Mouse (Mus musculus) heart, postnatal 0 days (tissue): Measurements from ENCODE around the gene Tmem56. TPM values are rescaled to one million over a fixed set of nuclear protein-coding genes. Genes with fewer than 3 reads are reported as not detected.
A peak's percentile ranks its signal among the peaks of the same experiment; 100 is the strongest.

Source experiments
- ATAC-seq: fragments of 200-750 bp; cut with Nextera tagmentation; 2 replicates; pipeline ENCODE4 v1.8.0; 2017; ENCODE audit warnings: low read depth, moderate number of reproducible peaks, moderate library complexity; ENCODE audit not compliant: insufficient read depth
- DNase-seq: peaks from one replicate; pipeline ENCODE4 v3.0.0-alpha.2; 2016; ENCODE audit warnings: low spot score
- H3K27ac ChIP-seq: fragments of 300-500 bp; sonication (generic); 2 replicates; pipeline ENCODE4 v1.5.1; 2014; ENCODE audit warnings: low read depth, mild to moderate bottlenecking
- H3K27me3 ChIP-seq: fragments of 300-500 bp; sonication (generic); 2 replicates; pipeline ENCODE4 v1.6.1; 2014; ENCODE audit warnings: low read length, mixed read lengths; ENCODE audit not compliant: control insufficient read depth, insufficient read depth
- H3K36me3 ChIP-seq: fragments of 300-500 bp; sonication (generic); replicated peaks from 2 replicates; pipeline ENCODE4 v1.6.1; 2014; ENCODE audit warnings: low read length, mixed read lengths; ENCODE audit not compliant: control insufficient read depth, insufficient read depth
- H3K4me1 ChIP-seq: fragments of 300-500 bp; sonication (generic); 2 replicates; pipeline ENCODE4 v1.6.1; 2014; ENCODE audit warnings: antibody characterized with exemption; ENCODE audit not compliant: control insufficient read depth, insufficient read depth
- H3K4me2 ChIP-seq: fragments of 300-500 bp; sonication (generic); 2 replicates; pipeline ENCODE4 v1.6.1; 2014; ENCODE audit warnings: low read depth, mild to moderate bottlenecking, low read length, moderate library complexity
- H3K4me3 ChIP-seq: fragments of 300-500 bp; sonication (generic); 2 replicates; pipeline ENCODE4 v1.5.1; 2014; ENCODE audit warnings: low read depth, low read length
- H3K9ac ChIP-seq: fragments of 300-500 bp; sonication (generic); replicated peaks from 2 replicates; pipeline ENCODE4 v1.6.1; 2014; ENCODE audit warnings: low read depth, low read length, mixed read lengths
- H3K9me3 ChIP-seq: fragments of 300-500 bp; sonication (generic); replicated peaks from 2 replicates; pipeline ENCODE4 v1.6.1; 2016; ENCODE audit warnings: low read length; ENCODE audit not compliant: control insufficient read depth
- CTCF ChIP-seq: IDR thresholded peaks from 2 replicates; pipeline ENCODE4 v1.5.1; 2016; ENCODE audit warnings: antibody characterized with exemption, control low read depth, low read depth
- EP300 ChIP-seq: IDR thresholded peaks from 2 replicates; pipeline ENCODE4 v1.6.1; 2016; ENCODE audit warnings: antibody characterized with exemption, low read depth
- WGBS: fragments of 180-500 bp; shearing (Covaris S2); extraction: QIAGEN DNeasy Blood & Tissue Kit; methylation state at CpG from one replicate; pipeline ENCODE4 v1.1.7; 2014; 5-methylcytosine and 5-hydroxymethylcytosine counted together
- polyA plus RNA-seq: library from polyadenylated mRNA; unstranded; fragments of >200 nt; fragmentation: Nextera tagmentation; extraction: Ambion mirVana; gene quantifications from 2 replicates; pipeline ENCODE4 v1.2.1, GENCODE M21; 2015
- total RNA-seq: library from RNA; depleted of rRNA; stranded (reverse); fragments of >200 nt; gene quantifications from 2 replicates; pipeline ENCODE4 v1.2.3, GENCODE M21; 2014; ENCODE audit warnings: low replicate concordance

Tmem56 gene
- total and polyA plus RNA-seq, 2 experiments from 2014 or later: 0.36 to 4.4 TPM

- TF ChIP-seq EP300 (no peak), CTCF (no peak)
- no peak for ATAC-seq
- no peak overlapping the region for H3K9ac ChIP-seq
- no peaks in the 10 kb centered on the region for H3K9me3 ChIP-seq
- no peaks in the 10 kb centered on the region for H3K36me3 ChIP-seq
- no peak overlapping the region for H3K27ac ChIP-seq
- DNase-seq: no peak
- 0 out of 2 replicates have a peak overlapping the region, but pooled peaks have one; percentile 65 for H3K4me3 ChIP-seq
- no peaks in the 10 kb centered on the region for H3K27me3 ChIP-seq
- H3K4me2 ChIP-seq: peak overlapping the region; percentile 73; the same call in 1 of the 2 replicates
- no peaks in the 10 kb centered on the region for H3K4me1 ChIP-seq
- 50% methylated on average over 7 of the region's 7 CpGs for WGBS
Measured at GRCm38 (mm10) chr3:121170631-121171030, 112.3 kb downstream of the Tmem56 start.

- Histone ChIP-seq H3K9ac (no peak overlapping the region), H3K4me2 (no peak overlapping the region), H3K27ac (no peak overlapping the region), H3K36me3 (no peaks in the 10 kb centered on the region), H3K27me3 (no peaks in the 10 kb centered on the region), H3K4me1 (no peaks in the 10 kb centered on the region), H3K9me3 (no peaks in the 10 kb centered on the region), H3K4me3 (no peak overlapping the region)
- ATAC-seq (no peak), DNase-seq (no peak)
- WGBS: 78% methylated on average over 15 of the region's 15 CpGs
- TF ChIP-seq EP300 (no peak), CTCF (no peak)
Measured at GRCm38 (mm10) chr3:121169092-121169942, 113.6 kb downstream of the Tmem56 start.

GRCm38 (mm10) chr3:121168581-121168980, 114.3 kb downstream of the Tmem56 start:
- H3K9me3 ChIP-seq: no peaks in the 10 kb centered on the region
- no peak overlapping the region for H3K9ac ChIP-seq
- H3K27me3 ChIP-seq: no peaks in the 10 kb centered on the region
- no peak overlapping the region for H3K27ac ChIP-seq
- ATAC-seq (no peak), DNase-seq (no peak)
- H3K36me3 ChIP-seq: no peaks in the 10 kb centered on the region
- no peak overlapping the region for H3K4me2 ChIP-seq
- H3K4me3 ChIP-seq: no peak overlapping the region
- no peaks in the 10 kb centered on the region for H3K4me1 ChIP-seq
- no peak for TF ChIP-seq EP300
- no peak for TF ChIP-seq CTCF
- WGBS: 78% methylated on average over 8 of the region's 8 CpGs

- H3K9ac ChIP-seq: no peak overlapping the region
- H3K4me1 ChIP-seq: no peaks in the 10 kb centered on the region
- H3K4me2 ChIP-seq: no peak overlapping the region
- no peak overlapping the region for H3K4me3 ChIP-seq
- DNase-seq (peak; percentile 48), ATAC-seq (no peak)
- H3K36me3 ChIP-seq: no peaks in the 10 kb centered on the region
- no peak overlapping the region for H3K27ac ChIP-seq
- no peaks in the 10 kb centered on the region for H3K9me3 ChIP-seq
- TF ChIP-seq EP300 (no peak), CTCF (peak; percentile 67)
- 43% methylated on average over 7 of the region's 7 CpGs for WGBS
- H3K27me3 ChIP-seq: no peaks in the 10 kb centered on the region
Measured at GRCm38 (mm10) chr3:121163271-121163819, 119.6 kb downstream of the Tmem56 start.

GRCm38 (mm10) chr3:121161661-121162060, 121.2 kb downstream of the Tmem56 start:
- Histone ChIP-seq H3K27ac (no peak overlapping the region), H3K36me3 (no peaks in the 10 kb centered on the region), H3K9me3 (no peaks in the 10 kb centered on the region), H3K9ac (no peak overlapping the region), H3K27me3 (no peaks in the 10 kb centered on the region), H3K4me3 (no peak overlapping the region), H3K4me1 (no peaks in the 10 kb centered on the region), H3K4me2 (no peak overlapping the region)
- no peak for DNase-seq
- TF ChIP-seq CTCF: peak; percentile 26; the same call in 1 of the 2 replicates
- no peak for TF ChIP-seq EP300
- 41% methylated on average over 2 of the region's 2 CpGs for WGBS
- ATAC-seq: no peak
